Mouse (Mus musculus): ENCODE results near the gene Nfkbil1.

DNA sequence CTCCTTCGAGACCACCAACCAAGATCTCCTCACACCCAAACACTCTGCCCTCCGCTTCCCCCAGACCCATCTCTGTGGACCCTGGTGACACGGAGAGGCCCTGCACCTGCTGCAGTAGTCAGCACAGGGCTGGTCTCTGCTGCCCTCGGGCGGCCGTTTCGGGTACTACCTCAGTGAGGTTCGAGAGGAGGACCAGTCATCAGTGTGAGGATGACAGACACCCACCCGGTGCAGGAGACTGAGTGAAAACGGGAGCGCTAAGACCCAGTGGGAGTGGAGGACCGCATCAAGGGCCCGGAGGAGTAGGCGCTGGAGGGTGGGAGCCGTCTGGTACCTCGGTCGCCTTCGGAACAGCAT lies 776 bp upstream of the Nfkbil1 start:
- no peak for TF ChIP-seq GATA1 (IDR thresholded peaks at IDR 0.05; ENCODE audit: borderline replicate concordance, low read length)
- no peak for TF ChIP-seq FLI1 (IDR thresholded peaks at IDR 0.05; ENCODE audit: low read length)

All from megakaryocyte, embryonic 14.5 days (primary cell).